Mouse (Mus musculus) forebrain, embryonic 15.5 days (tissue): Measurements from ENCODE around the gene Olfr1441. TPM values are rescaled to one million over a fixed set of nuclear protein-coding genes. Genes with fewer than 3 reads are reported as not detected.
A peak's percentile ranks its signal among the peaks of the same experiment; 100 is the strongest.

Experiments used
- ATAC-seq: fragments of 200-750 bp; cut with Nextera tagmentation; replicated peaks from 2 replicates; pipeline ENCODE4 v1.8.0; 2017; ENCODE audit warnings: mild to moderate bottlenecking, moderate TSS enrichment, moderate library complexity
- H3K27ac ChIP-seq: fragments of 300-500 bp; sonication (generic); replicated peaks from 2 replicates; pipeline ENCODE4 v1.5.1; 2015; ENCODE audit warnings: mild to moderate bottlenecking, inconsistent platforms
- H3K27me3 ChIP-seq: fragments of 300-500 bp; sonication (generic); 2 replicates; pipeline ENCODE4 v1.6.1; 2015; ENCODE audit warnings: inconsistent platforms
- H3K36me3 ChIP-seq: fragments of 300-500 bp; sonication (generic); 2 replicates; pipeline ENCODE4 v1.6.1; 2015; ENCODE audit warnings: mild to moderate bottlenecking, inconsistent platforms
- H3K4me1 ChIP-seq: fragments of 300-500 bp; sonication (generic); 2 replicates; pipeline ENCODE4 v1.6.1; 2015; ENCODE audit warnings: inconsistent platforms
- H3K4me2 ChIP-seq: fragments of 300-500 bp; sonication (generic); replicated peaks from 2 replicates; pipeline ENCODE4 v1.6.1; 2015; ENCODE audit warnings: mild to moderate bottlenecking, inconsistent platforms
- H3K4me3 ChIP-seq: fragments of 300-500 bp; sonication (generic); 2 replicates; pipeline ENCODE4 v1.5.1; 2015; ENCODE audit warnings: mild to moderate bottlenecking, inconsistent platforms
- H3K9ac ChIP-seq: fragments of 300-500 bp; sonication (generic); replicated peaks from 2 replicates; pipeline ENCODE4 v1.6.1; 2015; ENCODE audit warnings: mild to moderate bottlenecking, inconsistent platforms
- H3K9me3 ChIP-seq: fragments of 300-500 bp; sonication (generic); 2 replicates; pipeline ENCODE4 v1.6.1; 2016; ENCODE audit warnings: inconsistent platforms
- WGBS: fragments of 180-500 bp; shearing (Covaris S2); methylation state at CpG from one replicate; pipeline ENCODE4 v1.1.7; 2015; ENCODE audit warnings: mixed read lengths; 5-methylcytosine and 5-hydroxymethylcytosine counted together
- polyA plus RNA-seq: library from polyadenylated mRNA; unstranded; fragments of >200 nt; fragmentation: Nextera tagmentation; extraction: Ambion mirVana; gene quantifications from 2 replicates; pipeline ENCODE4 v1.2.1, GENCODE M21; 2015

The Olfr1441 gene
- polyA plus RNA-seq, 1 experiment from 2014 or later, result not detected

DNA sequence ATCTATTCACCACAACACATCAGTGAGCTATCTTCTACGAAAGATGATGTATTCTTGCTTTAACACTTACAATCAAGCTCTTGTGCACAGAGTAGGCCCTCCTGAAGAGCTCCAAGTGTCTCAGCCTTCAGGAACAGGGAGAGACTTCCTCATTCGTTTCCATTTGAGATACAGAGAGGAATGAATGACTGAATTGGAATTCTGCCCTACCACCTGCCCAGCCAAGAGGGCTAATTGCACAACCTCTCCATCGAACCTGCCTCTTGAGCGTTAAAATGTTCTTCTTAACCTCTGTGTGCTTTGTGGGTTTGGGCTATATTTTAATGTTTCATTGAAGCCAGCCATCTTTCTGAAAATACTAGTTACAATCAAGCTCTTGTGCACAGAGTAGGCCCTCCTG is 47.4 kb downstream of the Olfr1441 start:
- no peak overlapping the region for H3K4me2 ChIP-seq
- H3K4me1 ChIP-seq, result no peaks in the 10 kb centered on the region
- H3K27me3 ChIP-seq, result no peaks in the 10 kb centered on the region
- ATAC-seq, result no peak
- H3K27ac ChIP-seq, result no peak overlapping the region
- WGBS, result 70% methylated on average over 4 of the region's 4 CpGs
- no peak overlapping the region for H3K9ac ChIP-seq
- H3K9me3 ChIP-seq, result no peaks in the 10 kb centered on the region
- H3K36me3 ChIP-seq, result peaks cover 5% of the 10 kb centered on the region; the same call in 1 of the 2 replicates
- no peak overlapping the region for H3K4me3 ChIP-seq

DNA sequence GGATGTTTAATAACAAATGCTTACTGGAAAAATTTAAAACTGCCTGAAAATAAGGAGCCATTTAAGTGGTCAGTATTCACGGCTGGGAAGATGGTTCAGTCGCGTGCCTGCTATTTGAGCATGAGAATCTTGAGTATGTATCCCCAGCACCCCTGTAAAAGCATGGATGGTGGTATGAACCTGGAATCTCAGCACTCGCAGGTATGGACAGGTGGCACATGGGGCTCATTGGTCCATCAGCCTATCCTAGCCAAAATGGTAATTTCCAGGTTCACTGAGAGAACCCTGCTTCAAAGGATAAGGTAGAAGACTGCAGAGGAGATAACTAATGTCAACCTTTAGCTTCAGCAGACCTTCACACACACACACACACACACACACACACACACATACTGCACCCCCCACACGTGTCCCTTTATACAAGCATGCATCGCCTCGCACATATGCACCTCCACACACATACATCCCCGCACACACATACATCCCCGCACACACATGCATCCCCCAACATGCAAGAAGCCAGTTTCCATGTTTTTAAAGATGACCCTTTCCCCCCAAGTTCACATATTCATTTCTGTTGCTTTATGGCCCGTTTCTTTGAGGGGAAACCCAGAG is 48.4 kb downstream of the Olfr1441 start:
- Histone ChIP-seq H3K27ac (no peak overlapping the region), H3K4me3 (no peak overlapping the region), H3K9ac (no peak overlapping the region), H3K27me3 (no peaks in the 10 kb centered on the region), H3K4me2 (no peak overlapping the region), H3K9me3 (no peaks in the 10 kb centered on the region), H3K36me3 (peaks cover 5% of the 10 kb centered on the region; the same call in 1 of the 2 replicates), H3K4me1 (no peaks in the 10 kb centered on the region)
- ATAC-seq, result 0 out of 2 replicates have a peak, but pooled peaks have one; percentile 42
- WGBS, result 90% methylated on average over 10 of the region's 10 CpGs

DNA sequence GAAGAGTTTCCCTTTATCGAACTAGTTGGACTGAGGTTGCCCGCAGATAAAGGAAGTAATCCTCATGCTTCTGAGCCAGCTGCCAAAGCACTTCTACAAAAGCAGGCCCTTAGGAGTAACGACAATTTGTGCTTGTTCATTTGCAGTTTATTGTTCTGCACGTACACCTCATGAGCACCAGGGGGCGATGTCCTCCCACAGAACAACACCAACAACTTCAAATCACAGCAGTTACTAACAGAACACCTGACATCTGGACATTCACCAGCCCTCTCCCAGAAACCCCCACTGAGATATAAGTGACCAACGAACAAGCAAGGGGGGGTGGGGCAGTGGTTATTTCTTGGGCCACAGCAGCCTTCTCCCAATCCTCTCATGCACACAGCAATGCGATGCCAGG is 49.0 kb downstream of the Olfr1441 start:
- no peaks in the 10 kb centered on the region for H3K9me3 ChIP-seq
- no peak overlapping the region for H3K9ac ChIP-seq
- no peaks in the 10 kb centered on the region for H3K27me3 ChIP-seq
- H3K4me2 ChIP-seq, result no peak overlapping the region
- peaks cover 5% of the 10 kb centered on the region; the same call in 1 of the 2 replicates for H3K36me3 ChIP-seq
- no peak overlapping the region for H3K27ac ChIP-seq
- 22% methylated on average over 7 of the region's 7 CpGs for WGBS
- no peaks in the 10 kb centered on the region for H3K4me1 ChIP-seq
- no peak overlapping the region for H3K4me3 ChIP-seq
- ATAC-seq, result peak; percentile 36

DNA sequence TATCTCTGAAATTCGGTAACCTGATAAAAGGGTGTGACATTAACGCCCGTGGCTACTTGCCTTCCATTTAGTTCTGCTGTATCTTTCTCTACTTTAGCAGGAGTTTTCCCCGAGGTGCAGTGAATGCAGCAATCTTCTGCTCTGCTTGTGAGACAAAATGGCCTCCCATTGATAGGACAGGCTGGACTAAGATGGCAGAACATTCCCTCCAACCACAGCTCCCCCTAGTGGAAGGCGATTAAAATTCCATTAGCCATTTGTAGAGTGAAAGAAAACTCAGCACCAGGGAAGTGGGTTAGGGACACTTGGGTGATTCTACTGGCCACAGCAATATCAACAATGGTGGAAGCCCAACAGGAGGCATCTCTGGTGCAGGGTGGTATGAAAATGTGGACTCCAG is 50.2 kb downstream of the Olfr1441 start:
- H3K9ac ChIP-seq, result no peak overlapping the region
- peaks cover 5% of the 10 kb centered on the region; the same call in 1 of the 2 replicates for H3K36me3 ChIP-seq
- H3K4me3 ChIP-seq, result no peak overlapping the region
- no peak overlapping the region for H3K4me2 ChIP-seq
- no peaks in the 10 kb centered on the region for H3K27me3 ChIP-seq
- ATAC-seq, result no peak
- no peak overlapping the region for H3K27ac ChIP-seq
- H3K4me1 ChIP-seq, result no peaks in the 10 kb centered on the region
- 87% methylated on average over 5 of the region's 5 CpGs for WGBS
- no peaks in the 10 kb centered on the region for H3K9me3 ChIP-seq

DNA sequence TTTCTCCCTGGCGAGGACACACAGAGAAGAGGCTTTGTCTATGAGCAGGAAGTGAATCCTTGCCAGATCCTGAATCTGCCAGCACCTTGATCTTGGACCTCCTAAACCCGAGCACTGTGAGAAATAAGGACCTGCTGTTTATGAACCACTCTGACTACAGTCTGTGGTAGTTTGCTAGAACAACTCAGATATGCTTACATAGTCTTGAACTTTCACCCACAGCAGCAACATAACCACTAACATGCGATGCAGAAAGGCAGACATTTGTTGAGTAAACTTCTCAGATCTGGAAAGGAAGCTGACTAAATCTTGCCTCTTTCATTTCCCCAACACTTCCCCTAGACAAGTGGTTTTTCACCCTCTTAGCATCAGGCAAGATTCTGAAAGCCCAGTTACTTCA is 54.6 kb downstream of the Olfr1441 start:
- no peak overlapping the region for H3K9ac ChIP-seq
- H3K27ac ChIP-seq, result no peak overlapping the region
- no peak overlapping the region for H3K4me3 ChIP-seq
- no peaks in the 10 kb centered on the region for H3K27me3 ChIP-seq
- no peaks in the 10 kb centered on the region for H3K9me3 ChIP-seq
- H3K4me1 ChIP-seq, result peaks cover 7% of the 10 kb centered on the region
- H3K4me2 ChIP-seq, result no peak overlapping the region
- WGBS, result 72% methylated on average over 3 of the region's 3 CpGs
- H3K36me3 ChIP-seq, result peaks cover 12% of the 10 kb centered on the region; the same call in 1 of the 2 replicates
- ATAC-seq, result no peak

DNA sequence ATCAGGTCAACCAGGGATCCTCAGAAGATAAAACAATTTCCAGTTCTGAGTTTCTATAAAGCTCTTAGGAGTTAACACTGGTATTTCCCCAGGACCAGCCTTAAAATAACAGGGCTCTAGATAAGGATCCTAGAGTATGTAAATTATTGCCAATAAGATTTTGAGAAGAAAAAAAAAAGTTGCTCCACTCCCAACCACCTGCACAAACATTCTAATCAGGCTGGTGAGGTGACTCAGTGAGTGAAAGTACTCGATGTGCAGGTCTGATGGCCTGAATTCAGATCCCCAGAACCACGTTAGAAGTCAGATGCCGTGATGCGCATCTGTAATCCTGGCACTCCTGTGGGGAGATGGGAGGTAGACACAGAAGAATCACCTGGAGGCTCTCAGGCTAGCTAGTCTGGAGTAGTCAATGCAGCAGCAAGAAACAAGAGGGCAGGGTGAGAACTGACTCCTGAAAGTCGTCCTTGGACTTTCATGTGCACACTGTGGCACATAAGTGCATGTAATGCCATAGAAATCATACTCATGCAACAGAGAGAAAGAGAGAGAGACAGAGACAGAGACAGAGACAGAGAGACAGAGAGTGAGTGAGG is 55.2 kb downstream of the Olfr1441 start:
- Histone ChIP-seq H3K9ac (no peak overlapping the region), H3K4me3 (no peak overlapping the region), H3K27ac (no peak overlapping the region), H3K4me2 (no peak overlapping the region), H3K9me3 (no peaks in the 10 kb centered on the region), H3K27me3 (no peaks in the 10 kb centered on the region), H3K4me1 (peaks cover 7% of the 10 kb centered on the region), H3K36me3 (peaks cover 12% of the 10 kb centered on the region; the same call in 1 of the 2 replicates)
- ATAC-seq, result no peak
- WGBS, result 85% methylated on average over 5 of the region's 5 CpGs

Other genes starting within 250 kb of the Olfr1441 start
- gene Olfr1555-ps1, start 247.3 kb upstream of the Olfr1441 start, polyA plus RNA-seq, result not detected in 2 replicates
- gene Olfr1431, start 216.8 kb upstream of the Olfr1441 start, polyA plus RNA-seq, result not detected in 2 replicates
- not detected in 2 replicates for gene Olfr1432, start 184.8 kb upstream of the Olfr1441 start, polyA plus RNA-seq
- gene Olfr262, start 175.8 kb upstream of the Olfr1441 start, polyA plus RNA-seq, result not detected in 2 replicates
- not detected in 2 replicates for gene Olfr235, start 156.4 kb upstream of the Olfr1441 start, polyA plus RNA-seq
- gene Olfr1434, start 137.6 kb upstream of the Olfr1441 start, polyA plus RNA-seq, result not detected in 2 replicates
- not detected in 2 replicates for gene Olfr1436, start 118.3 kb upstream of the Olfr1441 start, polyA plus RNA-seq
- not detected in 2 replicates for gene Olfr1437, start 92.3 kb upstream of the Olfr1441 start, polyA plus RNA-seq
- not detected in 2 replicates for gene Olfr1438-ps1, start 81.5 kb upstream of the Olfr1441 start, polyA plus RNA-seq
- not detected in 2 replicates for gene Olfr1440, start 30.2 kb upstream of the Olfr1441 start, polyA plus RNA-seq
- gene Pfpl, start 10.5 kb downstream of the Olfr1441 start, polyA plus RNA-seq, result not detected in 2 replicates
- 0.55 and 0.56 TPM in 2 replicates for gene Mpeg1, start 43.3 kb downstream of the Olfr1441 start, polyA plus RNA-seq
- 16.8 and 19.3 TPM in 2 replicates for gene Dtx4, start 84.0 kb downstream of the Olfr1441 start, polyA plus RNA-seq
- 8.9 and 9.4 TPM in 2 replicates for gene Fam111a, start 128.3 kb downstream of the Olfr1441 start, polyA plus RNA-seq
- gene Gm4952, start 182.5 kb downstream of the Olfr1441 start, polyA plus RNA-seq, result 0.08 TPM in 1 of 2 replicates, not detected in the other
- gene Glyat, start 215.9 kb downstream of the Olfr1441 start, polyA plus RNA-seq, result not detected in 2 replicates